Mouse (Mus musculus) adipocyte (in vitro differentiated cells): ENCODE measurements around the gene Tsnax.
A peak's percentile ranks its signal among the peaks of the same experiment; 100 is the strongest.

Experiments used
- DNase-seq: peaks from one replicate; pipeline ENCODE4 v3.0.0-alpha.2; 2016; ENCODE audit warnings: low spot score

Tsnax gene

GRCm38 (mm10) chr8:125043935-125044334 is 31.1 kb downstream of the Tsnax start:
- no peak for DNase-seq

- DNase-seq, result peak; percentile 26
These were observed 33.0 kb downstream of the Tsnax start for GRCm38 (mm10) chr8:125045760-125046159.

GRCm38 (mm10) chr8:125049051-125049750 is 36.4 kb downstream of the Tsnax start:
- DNase-seq, result no peak

GRCm38 (mm10) chr8:125049826-125050225 is 37.0 kb downstream of the Tsnax start:
- DNase-seq, result no peak

GRCm38 (mm10) chr8:125052026-125052425 is 39.2 kb downstream of the Tsnax start:
- DNase-seq, result peak; percentile 62

GRCm38 (mm10) chr8:125053505-125054435 is 41.0 kb downstream of the Tsnax start, which contains the start of gene Disc1:
Gene Disc1, plus strand, starts transcription at chr8:125054195.
- DNase-seq, result no peak

GRCm38 (mm10) chr8:125054436-125054810 is 41.6 kb downstream of the Tsnax start:
- DNase-seq, result no peak

- no peak for DNase-seq
These were observed 48.1 kb downstream of the Tsnax start for GRCm38 (mm10) chr8:125060904-125061303.

GRCm38 (mm10) chr8:125065596-125065995 is 52.8 kb downstream of the Tsnax start:
- no peak for DNase-seq

GRCm38 (mm10) chr8:125066913-125067595 is 54.3 kb downstream of the Tsnax start:
- peak; percentile 67 for DNase-seq

- DNase-seq, result no peak
These were observed 54.8 kb downstream of the Tsnax start for GRCm38 (mm10) chr8:125067596-125067960.

- DNase-seq, result no peak
These were observed 55.5 kb downstream of the Tsnax start for GRCm38 (mm10) chr8:125068146-125068905.

GRCm38 (mm10) chr8:125069304-125069703 is 56.5 kb downstream of the Tsnax start:
- DNase-seq, result no peak

- no peak for DNase-seq
These were observed 56.9 kb downstream of the Tsnax start for GRCm38 (mm10) chr8:125069733-125070132.

- DNase-seq, result no peak
These were observed 61.3 kb downstream of the Tsnax start for GRCm38 (mm10) chr8:125074141-125074540.

- no peak for DNase-seq
These were observed 61.8 kb downstream of the Tsnax start for GRCm38 (mm10) chr8:125074581-125074980.

GRCm38 (mm10) chr8:125075389-125075788 is 62.6 kb downstream of the Tsnax start:
- no peak for DNase-seq

GRCm38 (mm10) chr8:125077326-125077725 is 64.5 kb downstream of the Tsnax start:
- DNase-seq, result no peak

GRCm38 (mm10) chr8:125078771-125079384 is 66.1 kb downstream of the Tsnax start:
- peak; percentile 22 for DNase-seq

GRCm38 (mm10) chr8:125080388-125081344 is 67.9 kb downstream of the Tsnax start:
- no peak for DNase-seq
